Mouse (Mus musculus) layer of hippocampus, adult 9-10 months (tissue): ENCODE results near the gene AC109138.7.

Experiments
- DNase-seq: peaks from one replicate; pipeline ENCODE4 v3.0.0; 2022; ENCODE audit warnings: low spot score

AC109138.7 gene

DNA sequence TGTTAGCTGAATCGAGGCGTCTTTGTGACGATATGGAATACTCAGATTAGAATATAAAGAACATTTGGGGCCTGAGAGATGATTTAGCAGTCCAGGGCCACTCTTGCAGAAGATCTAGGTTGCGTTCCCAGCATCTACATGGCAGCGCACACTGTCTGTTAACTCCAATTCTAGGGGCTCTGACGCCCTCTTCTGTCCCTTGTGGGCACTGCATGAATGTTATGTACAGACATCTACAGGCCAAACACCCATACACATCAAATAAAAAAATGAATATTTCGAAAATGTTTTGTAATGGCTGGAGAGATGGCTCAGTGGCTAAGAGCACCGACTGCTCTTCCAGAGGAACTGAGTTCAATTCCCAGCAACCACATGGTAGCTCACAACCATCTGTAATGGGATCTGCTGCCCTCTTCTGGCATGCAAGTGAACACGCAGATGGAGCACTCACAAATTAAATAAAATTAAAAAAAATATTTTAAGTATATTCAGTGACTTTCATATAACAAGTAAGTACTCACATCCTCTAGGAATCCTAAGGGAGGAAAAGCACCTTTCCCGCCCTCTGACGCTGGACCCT is 41.5 kb downstream of the AC109138.7 start:
- no peak for DNase-seq

DNA sequence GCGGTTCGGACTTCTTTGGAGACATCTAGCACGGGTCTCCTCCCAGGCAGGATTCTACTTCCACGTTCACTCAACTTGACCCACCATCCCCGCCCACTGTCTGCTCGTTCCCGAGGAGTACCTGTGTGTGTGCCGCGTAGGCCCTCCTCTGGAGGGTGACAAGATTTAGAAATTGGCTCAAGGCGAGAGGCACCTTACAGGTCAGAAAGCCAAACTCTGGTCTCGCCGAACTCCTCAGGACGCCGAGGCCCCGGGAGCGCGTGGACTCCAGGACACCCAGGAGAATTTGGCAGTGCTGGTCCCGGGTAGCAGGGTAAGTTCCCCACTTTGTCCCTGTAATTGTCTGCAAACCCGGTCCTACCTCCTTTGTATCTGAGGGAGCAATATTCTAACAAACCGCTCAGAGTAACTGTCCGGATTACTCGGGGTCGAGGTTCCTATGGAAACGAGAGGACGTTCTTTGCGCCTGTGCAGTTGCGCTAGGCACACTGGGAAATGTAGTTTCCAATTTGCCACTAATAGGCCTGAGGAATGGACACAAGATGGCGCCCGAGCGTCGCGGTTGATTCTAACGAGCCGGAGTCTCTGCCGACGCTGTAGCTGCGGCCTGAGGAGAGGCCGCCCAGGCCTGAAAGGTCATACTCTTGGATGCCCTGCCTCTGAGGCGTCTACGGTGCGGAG is 43.2 kb downstream of the AC109138.7 start:
- DNase-seq = peak; percentile 95

DNA sequence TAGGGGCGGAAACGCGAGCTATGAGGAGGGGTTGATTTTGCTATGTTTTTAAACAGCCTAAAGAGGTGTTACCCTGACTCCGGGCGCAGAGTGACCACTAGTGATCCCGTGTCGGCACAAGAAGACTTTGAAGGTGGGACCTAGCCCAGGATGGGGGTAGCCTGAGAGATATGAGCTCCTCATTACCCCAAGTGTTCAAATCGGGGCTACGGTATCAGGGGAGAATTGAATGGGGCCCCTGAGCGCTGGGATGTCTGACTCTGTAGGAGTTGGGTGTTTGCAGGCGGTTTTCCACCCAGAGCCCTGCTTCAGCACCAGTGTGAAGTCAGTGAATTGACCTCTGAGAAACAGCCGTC is 43.7 kb downstream of the AC109138.7 start:
- no peak for DNase-seq

DNA sequence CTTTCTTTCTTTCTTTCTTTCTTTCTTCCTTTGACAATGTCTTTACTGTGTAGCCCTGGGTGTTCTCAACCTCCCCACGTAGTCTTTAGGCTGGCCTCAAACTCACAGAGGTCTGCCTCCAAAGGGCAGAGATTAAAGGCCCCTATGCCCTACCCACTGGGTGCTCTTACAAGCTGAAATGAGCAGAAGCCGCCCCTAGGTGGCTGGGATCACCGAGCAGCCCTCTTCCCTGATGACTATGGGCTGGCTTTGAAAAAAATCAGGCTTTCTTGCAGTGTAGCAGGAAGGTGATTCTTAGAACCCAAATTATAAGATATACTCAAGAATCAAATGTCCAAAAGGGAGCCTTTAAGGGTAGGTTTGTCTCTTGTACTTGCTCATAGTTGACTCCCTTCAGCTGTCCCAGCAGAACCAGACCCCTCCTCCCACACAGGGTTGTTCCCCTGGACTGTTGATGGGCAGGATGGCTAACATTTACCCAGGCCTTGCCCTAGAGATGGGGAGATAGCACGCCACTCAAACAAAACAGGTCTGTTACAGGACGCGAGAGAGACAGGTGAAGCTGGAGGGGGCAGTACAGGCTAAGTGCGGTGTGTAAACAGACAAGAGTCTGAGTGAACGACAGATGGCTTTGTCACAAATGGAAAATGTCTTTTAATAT is 47.0 kb downstream of the AC109138.7 start:
- DNase-seq = no peak

DNA sequence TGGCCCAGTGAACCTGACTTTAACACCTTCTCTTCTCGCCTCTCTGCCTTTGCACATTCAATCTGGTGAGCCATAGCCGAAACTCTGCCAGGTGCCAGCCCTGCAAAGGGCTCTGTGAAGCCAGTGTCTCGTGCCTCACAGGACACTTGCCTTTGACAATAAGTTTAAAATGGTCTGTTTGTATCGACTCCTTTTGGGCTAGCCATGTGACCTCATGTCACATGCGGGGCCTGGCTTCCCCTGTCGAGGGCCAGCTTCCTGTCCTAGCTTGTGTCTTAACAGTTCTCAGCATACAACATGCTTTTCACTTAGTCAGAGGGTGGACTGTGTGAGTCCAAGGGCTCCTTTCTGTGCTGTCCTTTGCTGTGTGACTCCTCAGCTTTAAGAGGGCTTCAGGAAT is 48.6 kb downstream of the AC109138.7 start:
- DNase-seq = no peak

DNA sequence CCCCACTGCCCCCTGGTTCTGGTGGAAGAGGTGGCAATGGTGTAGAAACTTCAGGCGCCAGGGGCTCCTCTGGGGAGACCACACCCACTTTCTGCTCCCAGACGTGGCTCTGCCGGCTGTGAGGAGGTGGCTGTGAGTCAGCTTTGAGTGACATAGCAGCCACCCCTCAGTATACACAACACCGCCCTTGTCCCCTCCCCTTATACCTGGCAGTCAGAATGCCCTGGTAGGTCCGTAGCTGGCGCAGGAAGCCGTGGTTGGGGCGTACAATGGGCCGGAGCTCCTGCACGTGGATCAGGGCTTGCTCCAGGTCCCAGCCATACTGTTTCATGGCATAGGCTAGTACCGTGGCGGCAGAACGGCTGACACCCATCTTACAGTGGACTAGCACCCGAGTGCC is 49.5 kb downstream of the AC109138.7 start:
- no peak for DNase-seq

DNA sequence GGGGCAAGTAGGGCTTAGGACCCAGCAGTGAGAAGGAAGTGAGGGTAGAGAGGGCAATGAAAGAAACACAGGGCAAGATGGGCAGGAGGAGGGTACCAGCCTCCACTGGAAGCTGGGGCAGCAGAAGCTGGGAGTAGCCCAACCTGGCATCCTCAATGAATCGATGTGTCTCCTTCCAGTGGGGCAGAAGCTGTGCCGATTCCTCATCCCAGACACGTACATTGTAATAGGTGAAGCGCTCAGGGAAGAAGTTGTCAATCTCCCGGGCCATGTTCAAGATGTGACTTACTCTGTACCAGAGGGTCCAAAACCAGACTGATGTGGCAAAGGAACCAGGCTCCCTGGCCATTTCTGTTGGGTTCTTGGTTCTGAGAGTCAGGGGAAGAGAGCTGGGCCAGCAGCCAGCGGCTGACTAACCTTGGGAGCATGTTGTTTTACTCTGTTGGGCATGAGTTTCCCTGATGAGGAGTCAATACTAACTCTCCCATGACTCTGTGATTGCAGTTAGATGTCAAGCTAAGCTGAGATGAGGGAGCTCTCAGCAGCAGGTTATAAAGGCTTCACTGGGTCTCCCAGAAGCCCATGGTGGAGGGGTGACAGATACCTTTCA is 50.1 kb downstream of the AC109138.7 start:
- no peak for DNase-seq

DNA sequence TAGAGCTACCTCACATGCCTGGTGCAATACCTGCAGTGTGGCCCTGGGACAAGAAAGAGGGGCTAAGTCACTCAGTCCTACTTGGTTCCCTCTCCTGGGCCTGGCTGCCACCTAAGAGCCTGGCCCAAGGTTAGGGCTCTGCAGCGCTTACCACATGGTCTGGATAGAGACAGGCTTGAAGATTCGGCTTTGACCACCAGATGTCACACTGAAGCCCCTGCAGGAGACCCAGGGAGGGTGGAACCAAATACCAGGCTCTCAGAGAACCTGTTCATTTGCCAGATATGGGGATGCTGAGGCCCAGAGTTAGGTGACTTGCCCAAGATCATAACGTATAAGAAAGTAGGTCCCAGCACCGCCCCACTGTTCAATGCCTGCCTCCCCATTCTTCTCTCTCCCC is 51.8 kb downstream of the AC109138.7 start:
- DNase-seq = no peak

DNA sequence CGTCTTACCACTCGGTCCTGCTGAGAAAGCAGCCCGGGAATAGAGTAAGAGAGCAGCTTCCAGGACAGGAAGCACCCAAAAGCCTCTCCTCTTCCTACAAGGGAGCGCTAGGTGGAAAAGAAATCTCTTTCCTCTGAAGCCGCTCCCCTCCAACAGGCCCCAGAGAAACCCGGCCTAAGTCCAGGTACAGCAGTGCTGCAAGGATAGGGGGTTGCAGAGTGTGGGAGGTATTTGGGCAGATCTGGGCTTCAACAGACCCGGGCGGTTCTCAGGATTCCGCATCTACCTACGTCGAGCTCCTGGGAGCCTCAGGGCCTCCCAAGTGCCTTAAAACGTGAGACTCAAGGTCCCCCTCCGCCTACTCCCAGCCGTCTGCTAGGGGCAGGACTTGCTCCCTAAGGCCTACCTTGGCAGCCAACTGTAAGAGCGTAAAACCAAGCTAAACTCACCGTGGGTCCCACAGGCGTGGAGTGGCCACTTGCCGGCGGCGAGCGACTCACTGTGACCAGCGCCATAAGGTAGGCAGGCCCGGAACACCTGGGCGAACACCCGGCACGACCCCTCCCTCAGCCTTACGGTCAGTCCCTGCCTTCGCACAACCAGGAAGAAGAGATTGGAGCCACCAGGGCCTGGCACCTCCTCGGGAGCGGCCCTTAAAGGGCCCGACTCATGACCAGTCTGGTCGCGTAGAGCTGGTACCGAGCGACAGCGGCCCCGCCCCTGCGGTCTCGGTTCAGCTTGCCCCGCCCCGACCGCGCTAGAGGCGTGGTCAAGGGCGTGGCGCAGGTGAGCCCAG is 54.6 kb downstream of the AC109138.7 start, which contains the start of gene Ssh3:
Gene Ssh3 (minus strand): TSS at position 615 of the 796 bp plus-strand sequence.
- peak; percentile 31 for DNase-seq

DNA sequence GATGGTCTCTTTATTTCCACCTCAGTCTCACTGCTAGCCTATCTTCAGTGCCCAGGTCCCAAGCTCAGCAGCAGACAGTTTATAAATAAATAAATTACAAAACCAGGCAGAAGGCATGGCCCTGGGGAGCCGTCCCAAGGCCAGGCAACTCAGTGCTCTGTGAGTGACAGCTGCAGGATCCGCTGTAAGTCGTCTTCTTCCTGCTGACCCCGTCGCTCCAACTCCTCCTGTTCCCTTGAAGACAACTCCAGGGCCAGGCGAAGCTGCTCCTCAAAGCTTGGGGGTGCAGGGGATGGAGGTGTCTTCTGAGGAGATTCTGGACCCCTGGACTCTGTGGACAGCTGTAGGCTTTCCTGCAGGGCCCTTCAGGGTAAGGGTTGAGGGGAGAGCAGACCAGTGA is 56.0 kb downstream of the AC109138.7 start:
- no peak for DNase-seq

DNA sequence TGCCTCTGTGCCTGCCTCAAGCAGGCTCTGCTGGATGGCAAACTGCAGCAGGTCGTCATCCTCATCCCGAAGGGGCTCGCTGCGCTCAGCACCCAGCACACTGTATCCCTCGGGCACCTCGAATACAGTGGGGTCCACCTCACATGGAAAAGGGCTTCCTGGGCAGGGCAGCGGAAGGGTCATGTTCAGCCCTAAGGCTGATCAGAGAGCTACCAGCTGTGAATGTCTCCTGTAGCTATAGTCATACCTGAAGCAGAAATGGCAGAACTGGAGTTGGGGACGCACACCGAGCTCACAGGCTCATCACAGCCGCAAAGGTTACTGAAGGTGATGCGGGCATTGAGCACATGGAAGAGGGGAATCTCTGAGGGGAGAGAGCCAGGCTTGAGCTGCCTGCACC is 56.8 kb downstream of the AC109138.7 start:
- no peak for DNase-seq

DNA sequence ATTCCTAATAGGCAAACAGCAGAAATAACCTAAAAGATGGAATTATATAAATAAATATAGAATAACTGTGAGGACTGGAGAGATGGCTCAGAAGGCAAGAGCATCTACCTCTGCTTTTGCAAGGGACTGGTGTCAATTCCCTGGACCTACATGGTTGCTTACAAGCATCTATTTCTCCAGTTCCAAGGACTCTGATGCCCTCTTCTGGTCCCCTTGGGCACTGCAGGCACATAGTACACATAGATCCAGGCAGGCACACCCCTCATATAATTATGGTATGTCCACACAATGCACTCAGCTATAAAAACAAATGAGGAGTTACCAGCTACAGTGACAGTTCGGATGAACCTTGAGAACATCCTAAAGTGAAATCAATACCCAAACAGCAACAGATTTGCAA is 65.3 kb downstream of the AC109138.7 start:
- no peak for DNase-seq

DNA sequence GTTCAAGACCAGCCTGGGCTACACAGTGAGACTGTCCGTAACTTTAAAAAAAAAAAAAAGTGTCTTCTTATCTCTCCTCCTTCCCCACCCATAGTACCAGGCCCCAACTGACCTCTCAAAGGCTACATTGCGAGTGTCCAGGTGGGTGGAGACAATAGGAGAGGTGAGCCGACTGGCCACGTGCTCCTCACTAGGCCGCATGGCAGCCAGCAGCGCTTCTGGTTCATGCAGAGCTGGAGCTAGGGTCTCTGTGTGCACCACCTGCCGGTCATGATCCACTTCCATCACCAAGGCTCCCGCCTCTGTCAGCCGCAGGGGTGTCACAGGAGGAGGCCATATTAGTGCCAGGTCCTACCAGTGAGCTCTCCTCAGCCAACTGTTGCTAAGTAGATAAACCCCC is 66.3 kb downstream of the AC109138.7 start:
- DNase-seq = no peak
